Comparison of ENCODE assay signal across 8 mouse cellular contexts in genomic region chr11:100287024-100287423, GRCm38 (mm10). TPM values are rescaled to one million over a fixed set of nuclear protein-coding genes. Genes with fewer than 3 reads are reported as not detected.
DNase-seq lines count a peak whose midpoint lies in the region; TF ChIP-seq lines count a peak whose summit lies in the region.
"Had no signal": no experiment of that assay in that cellular context is flagged by ENCODE, and none has a peak within 500 bp of the region (broad histone marks: within the 10 kb centered on the region; RNA-seq: fewer than 3 reads in every experiment).

No protein-coding gene starts in this region.

- no peaks in the 10 kb centered on the region for H3K79me3 ChIP-seq in C2C12 (ENCODE audit: low read depth)

- intact Hi-C loops in gastrocnemius, postnatal 14 days (cut with DNase I; ENCODE audit: low total_unique reads) = no loop called here

- no peak overlapping the region for H3ac ChIP-seq in C2C12 (ENCODE audit: control insufficient read depth, insufficient read length, low read depth)

- 44% methylated on average over 10 of the region's 10 CpGs for WGBS in lung, adult 2 months

- no peak for TF ChIP-seq POLR2A in lung, adult 2 months (IDR thresholded peaks at IDR 0.05; ENCODE audit: borderline replicate concordance, extremely low read depth, low read depth, low read length)

- H3K27me3 ChIP-seq in C2C12 (ENCODE audit: control insufficient read depth, insufficient read depth, insufficient read length) = no peaks in the 10 kb centered on the region

- H3K4me1 ChIP-seq in lung, adult 2 months (ENCODE audit: control insufficient read depth, insufficient read depth, low read length) = peaks cover 25% of the 10 kb centered on the region

- DNase-seq in 3134 (ENCODE audit: extremely low read depth, insufficient read length, low spot score) = peak; percentile 91
- DNase-seq in gastrocnemius, postnatal 14 days = peak; percentile 75
- peak; percentile 73 for DNase-seq in lung, adult 2 months
- DNase-seq in urinary bladder, postnatal 36 days (ENCODE audit: low spot score in 2 of 2) = peak; percentile 88 to 91
- no peak for DNase-seq in thymus, postnatal 0 days (ENCODE audit: low spot score)
- no peak for DNase-seq in embryo, embryonic 10 days (ENCODE audit: low spot score)

- H3K36me3 ChIP-seq in C2C12 (ENCODE audit: control insufficient read depth, insufficient read depth) = no peaks in the 10 kb centered on the region

- no peak overlapping the region for H3K4me3 ChIP-seq in C2C12 (ENCODE audit: insufficient read depth, poor library complexity, severe bottlenecking)
- no peak overlapping the region for H3K4me3 ChIP-seq in lung, adult 2 months (replicated peaks; ENCODE audit: extremely low read depth, low read depth, low read length)

- no peak for TF ChIP-seq CTCF in C2C12 (IDR thresholded peaks at IDR 0.05; ENCODE audit: control insufficient read depth, insufficient read depth, insufficient read length)
- TF ChIP-seq CTCF in lung, adult 2 months (IDR thresholded peaks at IDR 0.05; ENCODE audit: insufficient read depth, low read length) = no peak

- H3K79me2 ChIP-seq in C2C12 (ENCODE audit: control insufficient read depth, insufficient read depth) = no peaks in the 10 kb centered on the region

TF ChIP-seq in C2C12, 6 proteins besides CTCF, POLR2A, EP300 and RAD21:
- TF ChIP-seq MYOD1 (IDR thresholded peaks at IDR 0.05; ENCODE audit: control insufficient read depth, insufficient read length, low read depth) (peak; percentile 53), USF1 (IDR thresholded peaks at IDR 0.05; ENCODE audit: low read depth) (no peak)

RNA-seq across cellular contexts. Expression of gene Krt42, which starts 17.4 kb away (rescaled TPM):
- polyA plus RNA-seq in C2C12 (2012; fragmentation: generic; extraction: Trizol) = not detected
- not detected for total RNA-seq in gastrocnemius, postnatal 14 days (2021)
- not detected in 2 replicates for polyA plus RNA-seq in lung, adult 2 months (2012; rRNA removed)
- polyA plus RNA-seq in thymus, postnatal 0 days (2015; fragmentation: Nextera tagmentation; extraction: Ambion mirVana) = 0.35 and 0.46 TPM in 2 replicates

RNA-seq across cellular contexts. Expression of gene Krt17, which starts 26.2 kb away (rescaled TPM):
- 0.04 TPM for polyA plus RNA-seq in C2C12 (2012; fragmentation: generic; extraction: Trizol)
- total RNA-seq in gastrocnemius, postnatal 14 days (2021) = not detected
- 0.38 and 0.65 TPM in 2 replicates for polyA plus RNA-seq in lung, adult 2 months (2012; rRNA removed)
- 436 and 450 TPM in 2 replicates for polyA plus RNA-seq in thymus, postnatal 0 days (2015; fragmentation: Nextera tagmentation; extraction: Ambion mirVana)

RNA-seq across cellular contexts. Expression of gene Eif1, which starts 32.7 kb away (rescaled TPM):
- 1,136 TPM for polyA plus RNA-seq in C2C12 (2012; fragmentation: generic; extraction: Trizol)
- 100 to 1,000 TPM; 781 to 791 TPM for total RNA-seq in gastrocnemius, postnatal 14 days (2021)
- 125 and 131 TPM in 2 replicates for polyA plus RNA-seq in lung, adult 2 months (2012; rRNA removed)
- 2,060 and 2,248 TPM in 2 replicates for polyA plus RNA-seq in thymus, postnatal 0 days (2015; fragmentation: Nextera tagmentation; extraction: Ambion mirVana)

RNA-seq across cellular contexts. Expression of gene Krt16, which starts 38.3 kb away (rescaled TPM):
- 0.21 TPM for polyA plus RNA-seq in C2C12 (2012; fragmentation: generic; extraction: Trizol)
- total RNA-seq in gastrocnemius, postnatal 14 days (2021) = not detected
- polyA plus RNA-seq in lung, adult 2 months (2012; rRNA removed) = 0.58 TPM in 1 of 2 replicates, not detected in the other
- polyA plus RNA-seq in thymus, postnatal 0 days (2015; fragmentation: Nextera tagmentation; extraction: Ambion mirVana) = 2.5 and 2.7 TPM in 2 replicates
- polyA plus RNA-seq: limb, embryonic 11.5 days had no signal

RNA-seq across cellular contexts. Expression of gene Gast, which starts 47.2 kb away (rescaled TPM):
- not detected for polyA plus RNA-seq in C2C12 (2012; fragmentation: generic; extraction: Trizol)
- total RNA-seq in gastrocnemius, postnatal 14 days (2021) = not detected
- not detected in 2 replicates for polyA plus RNA-seq in lung, adult 2 months (2012; rRNA removed)
- 1.9 and 2.1 TPM in 2 replicates for polyA plus RNA-seq in thymus, postnatal 0 days (2015; fragmentation: Nextera tagmentation; extraction: Ambion mirVana)
- polyA plus RNA-seq: limb, embryonic 11.5 days had no signal

Comparison
In these comparisons a context has a peak if more than half of its experiments do, and no peak if none do; other contexts are left out.
1. DNase-seq: peak in 3134 (single experiment), gastrocnemius, postnatal 14 days (single experiment), lung, adult 2 months (single experiment) and urinary bladder, postnatal 36 days (2 of 2); none in thymus, postnatal 0 days (single experiment) and embryo, embryonic 10 days (single experiment).
2. RNA of gene Krt17, which starts 26.2 kb away (polyA plus RNA-seq): 436 to 450 TPM in thymus, postnatal 0 days; 0.38 to 0.65 TPM in lung, adult 2 months and 0.04 TPM in C2C12 (single experiment); every median in the first group is over 100 times any median in the second.